Mouse (Mus musculus) retina, adult 2 months (tissue): ENCODE results near the gene Dap.
A peak's percentile ranks its signal among the peaks of the same experiment; 100 is the strongest.

ENCODE experiments used
- DNase-seq: peaks from one replicate; pipeline ENCODE4 v3.0.0-alpha.2; 2012; ENCODE audit warnings: low read depth, low spot score

Gene Dap

GRCm38 (mm10) chr15:31237898-31238297, 13.8 kb downstream of the Dap start:
- no peak for DNase-seq

GRCm38 (mm10) chr15:31238611-31239010, 14.5 kb downstream of the Dap start:
- no peak for DNase-seq

- DNase-seq, result no peak
Measured at GRCm38 (mm10) chr15:31239713-31240112, 15.6 kb downstream of the Dap start.

- no peak for DNase-seq
Measured at GRCm38 (mm10) chr15:31240181-31240580, 16.1 kb downstream of the Dap start.

GRCm38 (mm10) chr15:31243260-31243659, 19.1 kb downstream of the Dap start:
- no peak for DNase-seq

- no peak for DNase-seq
Measured at GRCm38 (mm10) chr15:31244696-31245445, 20.8 kb downstream of the Dap start.

GRCm38 (mm10) chr15:31245934-31246333, 21.8 kb downstream of the Dap start:
- DNase-seq, result no peak

- DNase-seq, result no peak
Measured at GRCm38 (mm10) chr15:31247035-31247434, 22.9 kb downstream of the Dap start.

GRCm38 (mm10) chr15:31248882-31249281, 24.8 kb downstream of the Dap start:
- no peak for DNase-seq

GRCm38 (mm10) chr15:31250027-31250426, 25.9 kb downstream of the Dap start:
- no peak for DNase-seq

- DNase-seq, result no peak
Measured at GRCm38 (mm10) chr15:31250676-31251075, 26.6 kb downstream of the Dap start.

- DNase-seq, result no peak
Measured at GRCm38 (mm10) chr15:31251189-31251588, 27.1 kb downstream of the Dap start.

GRCm38 (mm10) chr15:31252590-31253311, 28.6 kb downstream of the Dap start:
- peak; percentile 16 for DNase-seq

GRCm38 (mm10) chr15:31253380-31253779, 29.3 kb downstream of the Dap start:
- DNase-seq, result no peak

GRCm38 (mm10) chr15:31253963-31254362, 29.8 kb downstream of the Dap start:
- no peak for DNase-seq

GRCm38 (mm10) chr15:31254939-31255535, 30.9 kb downstream of the Dap start:
- no peak for DNase-seq

GRCm38 (mm10) chr15:31255762-31256161, 31.6 kb downstream of the Dap start:
- DNase-seq, result no peak

- DNase-seq, result no peak
Measured at GRCm38 (mm10) chr15:31257329-31257728, 33.2 kb downstream of the Dap start.

GRCm38 (mm10) chr15:31258029-31258692, 34.0 kb downstream of the Dap start:
- DNase-seq, result no peak

- DNase-seq, result no peak
Measured at GRCm38 (mm10) chr15:31258693-31259439, 34.8 kb downstream of the Dap start.

GRCm38 (mm10) chr15:31261094-31261493, 37.0 kb downstream of the Dap start:
- DNase-seq, result no peak
